In the genomic region with DNA sequence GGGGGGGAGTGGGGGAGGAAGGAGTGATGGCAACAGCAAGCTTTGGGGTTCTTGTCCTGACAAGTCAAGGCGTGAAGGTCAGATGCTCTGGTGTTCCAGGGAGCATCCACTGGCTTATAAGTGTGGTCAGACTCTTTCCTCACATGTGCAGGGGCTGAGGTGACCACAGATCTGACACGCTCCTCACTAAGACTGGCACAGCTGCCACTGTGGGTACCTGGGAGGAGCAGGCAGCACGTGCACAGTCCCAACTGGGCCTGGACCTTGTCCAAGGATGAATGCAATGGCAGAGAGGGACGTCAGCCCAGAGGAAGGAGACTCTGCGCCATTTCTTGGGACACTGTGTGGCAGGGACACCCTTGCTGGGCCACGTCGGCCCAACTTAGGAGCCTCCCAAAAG, we compare ENCODE assay signal across 20 mouse cellular contexts.
"Had no signal": no experiment of that assay in that cellular context is flagged by ENCODE, and none has a peak within 500 bp of the region (broad histone marks: within the 10 kb centered on the region; RNA-seq: fewer than 3 reads in every experiment).

No protein-coding gene starts in this region.

- H3K4me3 ChIP-seq: liver, embryonic 15.5 days; lung, embryonic 15.5 days; megakaryocyte, embryonic 14.5 days; midbrain, embryonic 12.5 days; neural tube, embryonic 13.5 days; neural tube, embryonic 15.5 days had no signal

- DNase-seq: liver, postnatal 0 days; lung, adult 2 months; lung, postnatal 14 days; lung, postnatal 36 days; retina, postnatal 1 day; right cerebral cortex, adult 18-20 months; right cerebral cortex, postnatal 25 days; right cerebral cortex, postnatal 4 days; spleen, adult 18-20 months; thymus, adult 18-20 months; thymus, postnatal 14 days; thymus, postnatal 36 days had no signal

- H3K27me3 ChIP-seq: liver, embryonic 15.5 days; lung, embryonic 15.5 days; midbrain, embryonic 12.5 days; neural tube, embryonic 13.5 days; neural tube, embryonic 15.5 days had no signal

- H3K4me1 ChIP-seq: lung, embryonic 15.5 days; megakaryocyte, embryonic 14.5 days had no signal

- H3K9me3 ChIP-seq: liver, embryonic 15.5 days; lung, embryonic 15.5 days; megakaryocyte, embryonic 14.5 days; midbrain, embryonic 12.5 days; neural tube, embryonic 13.5 days; neural tube, embryonic 15.5 days had no signal

- H3K4me2 ChIP-seq: liver, embryonic 15.5 days; lung, embryonic 15.5 days; midbrain, embryonic 12.5 days; neural tube, embryonic 13.5 days; neural tube, embryonic 15.5 days had no signal

- ATAC-seq: liver, postnatal 0 days; lung, postnatal 0 days had no signal

- H3K9ac ChIP-seq: liver, embryonic 15.5 days; liver, postnatal 0 days; lung, embryonic 15.5 days; midbrain, embryonic 12.5 days; neural tube, embryonic 13.5 days; neural tube, embryonic 15.5 days had no signal

- H3K27ac ChIP-seq: liver, embryonic 15.5 days; lung, embryonic 15.5 days; macrophage; midbrain, embryonic 12.5 days; neural tube, embryonic 13.5 days; neural tube, embryonic 15.5 days had no signal

- H3K36me3 ChIP-seq: liver, embryonic 15.5 days; lung, embryonic 15.5 days; neural tube, embryonic 13.5 days; neural tube, embryonic 15.5 days had no signal
